Mouse (Mus musculus) E14TG2a.4 (cell line): ENCODE results near the gene Top2a.

Source experiments
- CTCF ChIP-seq: conservative IDR thresholded peaks from 2 replicates; pipeline ENCODE4 v1.5.1; 2014; ENCODE audit warnings: low read length
- POU5F1 ChIP-seq: IDR thresholded peaks from 2 replicates; pipeline ENCODE4 v1.6.1; 2014; ENCODE audit warnings: low read length, borderline replicate concordance

GRCm38 (mm10) chr11:99071866-99072265 lies 47.9 kb upstream of the Top2a start:
- TF ChIP-seq CTCF (no peak), POU5F1 (no peak)
